Mouse (Mus musculus) kidney, postnatal 0 days (tissue): ENCODE results near the gene Fras1. TPM values are rescaled to one million over a fixed set of nuclear protein-coding genes. Genes with fewer than 3 reads are reported as not detected.

Experiments
- ATAC-seq: fragments of 200-750 bp; cut with Nextera tagmentation; replicated peaks from 2 replicates; pipeline ENCODE4 v1.8.0; 2017; ENCODE audit warnings: low read depth, moderate number of reproducible peaks, moderate TSS enrichment, moderate library complexity; ENCODE audit not compliant: low FRiP score
- DNase-seq: peaks from one replicate; pipeline ENCODE4 v3.0.0-alpha.2; 2016; ENCODE audit warnings: low spot score
- H3K27ac ChIP-seq: fragments of 300-500 bp; sonication (generic); 2 replicates; pipeline ENCODE4 v1.5.1; 2014; ENCODE audit warnings: mild to moderate bottlenecking
- H3K27me3 ChIP-seq: fragments of 300-500 bp; sonication (generic); 2 replicates; pipeline ENCODE4 v1.6.1; 2014; ENCODE audit warnings: low read length, mixed read lengths; ENCODE audit not compliant: insufficient read depth
- H3K36me3 ChIP-seq: fragments of 300-500 bp; sonication (generic); 2 replicates; pipeline ENCODE4 v1.6.1; 2014; ENCODE audit warnings: low read length, mixed read lengths; ENCODE audit not compliant: insufficient read depth
- H3K4me1 ChIP-seq: fragments of 300-500 bp; sonication (generic); replicated peaks from 2 replicates; pipeline ENCODE4 v1.6.1; 2014; ENCODE audit warnings: antibody characterized with exemption, low read length, mixed read lengths; ENCODE audit not compliant: insufficient read depth
- H3K4me2 ChIP-seq: fragments of 300-500 bp; sonication (generic); 2 replicates; pipeline ENCODE4 v1.6.1; 2014; ENCODE audit warnings: mild to moderate bottlenecking, low read length, moderate library complexity, mixed read lengths
- H3K4me3 ChIP-seq: fragments of 300-500 bp; sonication (generic); replicated peaks from 2 replicates; pipeline ENCODE4 v1.5.1; 2014; ENCODE audit warnings: low read depth, low read length
- H3K9ac ChIP-seq: fragments of 300-500 bp; sonication (generic); 2 replicates; pipeline ENCODE4 v1.6.1; 2014; ENCODE audit warnings: low read depth, low read length
- H3K9me3 ChIP-seq: fragments of 300-500 bp; sonication (generic); replicated peaks from 2 replicates; pipeline ENCODE4 v1.6.1; 2016; ENCODE audit warnings: low read length, inconsistent platforms, mixed read lengths
- CTCF ChIP-seq: IDR thresholded peaks from 2 replicates; pipeline ENCODE4 v1.5.1; 2016; ENCODE audit warnings: antibody characterized with exemption, low read depth, mild to moderate bottlenecking, moderate library complexity
- WGBS: fragments of 180-500 bp; shearing (Covaris S2); extraction: QIAGEN DNeasy Blood & Tissue Kit; methylation state at CpG from one replicate; pipeline ENCODE4 v1.1.7; 2014; 5-methylcytosine and 5-hydroxymethylcytosine counted together
- polyA plus RNA-seq: library from polyadenylated mRNA; unstranded; fragments of >200 nt; fragmentation: Nextera tagmentation; extraction: Ambion mirVana; gene quantifications from 2 replicates; pipeline ENCODE4 v1.2.1, GENCODE M21; 2015

Fras1 gene
- polyA plus RNA-seq, 1 experiment from 2014 or later = 15.8 TPM

GRCm38 (mm10) chr5:96375391-96375831 lies 1.7 kb downstream of the Fras1 start:
- peaks cover 5% of the 10 kb centered on the region; the same call in 1 of the 2 replicates for H3K4me1 ChIP-seq
- TF ChIP-seq CTCF = no peak
- peak overlapping the region; percentile 51 for H3K4me3 ChIP-seq
- no peaks in the 10 kb centered on the region for H3K27me3 ChIP-seq
- 0 out of 2 replicates have a peak, but pooled peaks have one; percentile 12 for ATAC-seq
- H3K36me3 ChIP-seq = no peaks in the 10 kb centered on the region
- peak; percentile 70 for DNase-seq
- no peaks in the 10 kb centered on the region for H3K9me3 ChIP-seq
- H3K9ac ChIP-seq = peak overlapping the region; percentile 59
- WGBS = 1% methylated on average over 12 of the region's 17 CpGs
- peak overlapping the region; percentile 92 for H3K4me2 ChIP-seq
- H3K27ac ChIP-seq = peak overlapping the region; percentile 77

- Histone ChIP-seq H3K4me2 (peak overlapping the region; percentile 92), H3K36me3 (no peaks in the 10 kb centered on the region), H3K9ac (no peak overlapping the region; the same call in 1 of the 2 replicates), H3K4me1 (peaks cover 5% of the 10 kb centered on the region; the same call in 1 of the 2 replicates), H3K27me3 (no peaks in the 10 kb centered on the region), H3K27ac (no peak overlapping the region), H3K9me3 (no peaks in the 10 kb centered on the region), H3K4me3 (peak overlapping the region; percentile 51)
- peak; percentile 47 for DNase-seq
- WGBS = 44% methylated on average over 4 of the region's 4 CpGs
- ATAC-seq = no peak
- peak; percentile 63 for TF ChIP-seq CTCF
Measured at GRCm38 (mm10) chr5:96376216-96376615, 2.5 kb downstream of the Fras1 start.

- no peaks in the 10 kb centered on the region for H3K27me3 ChIP-seq
- DNase-seq = no peak
- H3K4me1 ChIP-seq = no peaks in the 10 kb centered on the region
- no peak overlapping the region for H3K9ac ChIP-seq
- H3K27ac ChIP-seq = no peak overlapping the region
- H3K36me3 ChIP-seq = no peaks in the 10 kb centered on the region
- no peak for TF ChIP-seq CTCF
- no peak overlapping the region for H3K4me2 ChIP-seq
- H3K4me3 ChIP-seq = no peak overlapping the region
- 83% methylated on average over 15 of the region's 15 CpGs for WGBS
- H3K9me3 ChIP-seq = no peaks in the 10 kb centered on the region
- no peak for ATAC-seq
Measured at GRCm38 (mm10) chr5:96386138-96386933, 12.6 kb downstream of the Fras1 start.

GRCm38 (mm10) chr5:96388306-96388705 lies 14.6 kb downstream of the Fras1 start:
- H3K4me1 ChIP-seq = no peaks in the 10 kb centered on the region
- no peak overlapping the region for H3K9ac ChIP-seq
- DNase-seq = no peak
- H3K36me3 ChIP-seq = no peaks in the 10 kb centered on the region
- no peaks in the 10 kb centered on the region for H3K9me3 ChIP-seq
- no peak for TF ChIP-seq CTCF
- H3K27me3 ChIP-seq = no peaks in the 10 kb centered on the region
- no peak overlapping the region for H3K27ac ChIP-seq
- WGBS = 95% methylated on average over 8 of the region's 8 CpGs
- no peak overlapping the region for H3K4me2 ChIP-seq
- no peak overlapping the region for H3K4me3 ChIP-seq
- ATAC-seq = no peak

- no peak overlapping the region for H3K27ac ChIP-seq
- no peak for DNase-seq
- H3K36me3 ChIP-seq = no peaks in the 10 kb centered on the region
- no peak overlapping the region for H3K9ac ChIP-seq
- no peak overlapping the region for H3K4me2 ChIP-seq
- H3K9me3 ChIP-seq = no peaks in the 10 kb centered on the region
- 90% methylated on average over 11 of the region's 11 CpGs for WGBS
- no peaks in the 10 kb centered on the region for H3K4me1 ChIP-seq
- ATAC-seq = no peak
- H3K27me3 ChIP-seq = no peaks in the 10 kb centered on the region
- H3K4me3 ChIP-seq = no peak overlapping the region
- no peak for TF ChIP-seq CTCF
Measured at GRCm38 (mm10) chr5:96389963-96390623, 16.3 kb downstream of the Fras1 start.

GRCm38 (mm10) chr5:96391086-96391485 lies 17.3 kb downstream of the Fras1 start:
- Histone ChIP-seq H3K4me2 (no peak overlapping the region), H3K36me3 (no peaks in the 10 kb centered on the region), H3K27me3 (no peaks in the 10 kb centered on the region), H3K9me3 (no peaks in the 10 kb centered on the region), H3K9ac (no peak overlapping the region), H3K4me3 (no peak overlapping the region), H3K4me1 (no peaks in the 10 kb centered on the region; the same call in 1 of the 2 replicates), H3K27ac (no peak overlapping the region)
- no peak for TF ChIP-seq CTCF
- ATAC-seq = no peak
- no peak for DNase-seq
- 81% methylated on average over 4 of the region's 4 CpGs for WGBS
